Mouse (Mus musculus) 3T3-L1 (cell line): Measurements from ENCODE around the gene Prps1.
"Not testable (repeated sequence)": the region's sequence is repeated elsewhere in the genome, so short reads cannot be mapped to it uniquely, and the experiment has no call there.

Source experiments
- DNase-seq: peaks from one replicate; pipeline ENCODE4 v3.0.0-alpha.2; 2015; ENCODE audit warnings: low read depth, low spot score

Prps1 gene

GRCm38 (mm10) chrX:140456279-140456731, at the start of gene Prps1:
TSS of gene Prps1 (plus strand) at chrX:140456613.
- DNase-seq, result peak; percentile 89

GRCm38 (mm10) chrX:140407593-140407992, 48.8 kb upstream of the Prps1 start:
- no peak for DNase-seq

GRCm38 (mm10) chrX:140418467-140418866, 37.9 kb upstream of the Prps1 start:
- no peak for DNase-seq

- peak; percentile 3 for DNase-seq
These were observed 29.3 kb upstream of the Prps1 start for GRCm38 (mm10) chrX:140427124-140427523.

GRCm38 (mm10) chrX:140428252-140428651, 28.2 kb upstream of the Prps1 start:
- peak; percentile 9 for DNase-seq

GRCm38 (mm10) chrX:140429985-140430384, 26.4 kb upstream of the Prps1 start:
- DNase-seq, result no peak

- DNase-seq, result peak; percentile 79
These were observed 25.9 kb upstream of the Prps1 start for GRCm38 (mm10) chrX:140430506-140430905.

- no peak for DNase-seq
These were observed 24.4 kb upstream of the Prps1 start for GRCm38 (mm10) chrX:140431981-140432380.

GRCm38 (mm10) chrX:140432786-140433185, 23.6 kb upstream of the Prps1 start:
- DNase-seq, result no peak

- no peak for DNase-seq
These were observed 18.5 kb upstream of the Prps1 start for GRCm38 (mm10) chrX:140437906-140438305.

GRCm38 (mm10) chrX:140445551-140445950, 10.9 kb upstream of the Prps1 start:
- no peak for DNase-seq

- DNase-seq, result no peak
These were observed 6.3 kb upstream of the Prps1 start for GRCm38 (mm10) chrX:140450071-140450470.

- peak; percentile 30 for DNase-seq
These were observed 508 bp downstream of the Prps1 start for GRCm38 (mm10) chrX:140456751-140457491.

GRCm38 (mm10) chrX:140457502-140457901, 1.1 kb downstream of the Prps1 start:
- peak; percentile 21 for DNase-seq

- DNase-seq, result no peak
These were observed 21.8 kb downstream of the Prps1 start for GRCm38 (mm10) chrX:140478231-140478630.

GRCm38 (mm10) chrX:140479171-140479570, 22.8 kb downstream of the Prps1 start:
- peak; percentile 62 for DNase-seq

GRCm38 (mm10) chrX:140489174-140489573, 32.8 kb downstream of the Prps1 start:
- peak; percentile 62 for DNase-seq

- DNase-seq, result no peak
These were observed 33.8 kb downstream of the Prps1 start for GRCm38 (mm10) chrX:140490203-140490602.

- DNase-seq, result peak; percentile 66
These were observed 35.6 kb downstream of the Prps1 start for GRCm38 (mm10) chrX:140491884-140492571.

GRCm38 (mm10) chrX:140493527-140494029, 37.2 kb downstream of the Prps1 start:
- no peak for DNase-seq

- no peak for DNase-seq
These were observed 37.8 kb downstream of the Prps1 start for GRCm38 (mm10) chrX:140494170-140494569.

- not testable (repeated sequence) for DNase-seq
These were observed 42.0 kb downstream of the Prps1 start for GRCm38 (mm10) chrX:140498431-140498830.

GRCm38 (mm10) chrX:140500306-140500705, 43.9 kb downstream of the Prps1 start:
- no peak for DNase-seq
